Mouse (Mus musculus) adrenal gland, adult 2 months (tissue): Measurements from ENCODE around the gene Reg3d. TPM values are rescaled to one million over a fixed set of nuclear protein-coding genes. Genes with fewer than 3 reads are reported as not detected.
"Not testable (repeated sequence)": the region's sequence is repeated elsewhere in the genome, so short reads cannot be mapped to it uniquely, and the experiment has no call there.

Source experiments
- DNase-seq: peaks from one replicate; pipeline ENCODE4 v3.0.0; 2021
- long read RNA-seq: library from polyadenylated mRNA; stranded (forward); transcript quantifications from one replicate; pipeline ENCODE4 v2.0.0, GENCODE M21; 2021
- polyA plus RNA-seq: library from polyadenylated mRNA; depleted of rRNA; stranded (reverse); fragments of >200 nt; gene quantifications from 2 replicates; pipeline ENCODE4 v1.2.3, GENCODE M21; 2012; rRNA removed
- total RNA-seq, 2 experiments: library from RNA; stranded (reverse); gene quantifications; 2 replicates each; pipeline ENCODE4 v1.2.3; 2021

The Reg3d gene
- total RNA-seq (not detected), polyA plus RNA-seq (not detected in 2 replicates)
- long read RNA-seq = 0 reads

DNA sequence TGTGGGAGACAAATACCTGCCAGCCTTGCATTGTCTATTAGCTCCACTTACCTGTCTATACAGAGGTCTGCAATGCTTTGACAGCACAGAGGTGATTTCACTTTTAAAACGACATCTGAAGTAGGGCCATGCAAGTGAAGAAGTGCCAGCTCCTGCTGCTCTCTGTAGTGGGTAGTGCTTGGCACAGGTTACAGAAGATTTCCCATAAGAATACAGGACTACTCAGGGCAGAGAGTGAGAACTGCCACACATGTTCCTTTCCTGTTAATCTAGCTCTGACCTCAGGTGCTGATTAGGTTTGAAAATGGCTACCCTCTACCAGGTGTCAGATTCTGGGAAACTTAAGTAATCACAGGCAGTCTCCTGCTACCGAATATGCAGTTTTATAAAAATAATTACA lies at the start of gene Reg3d:
Reg3d (minus strand) TSS at position 101 of the 400 bp plus-strand sequence.
- DNase-seq = no peak

DNA sequence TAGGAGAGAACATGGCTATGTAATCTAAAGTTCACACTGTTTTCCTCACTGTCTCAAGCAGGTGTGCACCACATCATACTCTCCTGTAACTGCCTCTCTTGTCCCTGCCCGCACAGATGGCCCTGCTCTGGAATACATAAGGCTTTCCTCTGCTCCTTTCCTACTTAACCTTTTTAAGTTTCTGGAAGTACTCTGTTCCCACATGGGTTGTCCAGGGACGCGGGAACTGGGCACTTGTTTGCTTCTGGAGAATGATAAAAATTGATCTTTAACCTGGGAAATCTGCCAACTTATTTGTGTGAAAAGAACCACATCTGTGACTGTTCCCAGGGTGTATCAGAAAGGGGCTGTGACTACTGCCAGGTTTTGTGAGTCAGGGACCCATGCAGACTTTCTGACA lies 46.8 kb upstream of the Reg3d start:
- no peak for DNase-seq

DNA sequence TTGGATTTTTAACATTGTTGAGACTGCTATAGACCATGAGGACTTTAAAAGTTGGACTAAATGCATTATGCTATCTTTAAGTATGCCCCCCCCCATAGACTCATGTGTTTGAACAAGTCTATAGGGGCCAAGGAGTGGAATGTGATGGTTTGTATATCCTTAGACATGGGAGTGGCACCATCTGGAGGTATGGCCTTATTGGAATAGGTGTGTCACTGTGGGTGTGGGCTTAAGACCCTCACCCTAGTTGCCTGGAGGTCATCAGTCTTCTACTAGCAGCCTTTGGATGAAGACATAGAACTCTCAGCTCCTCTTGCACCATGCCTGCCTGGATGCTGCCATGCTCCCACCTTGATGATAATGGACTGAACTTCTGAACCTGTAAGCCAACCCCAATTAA lies 43.7 kb upstream of the Reg3d start, which contains the start of gene Reg1:
Reg1 (plus strand) TSS at position 301 of the 400 bp plus-strand sequence.
- DNase-seq = not testable (repeated sequence)

DNA sequence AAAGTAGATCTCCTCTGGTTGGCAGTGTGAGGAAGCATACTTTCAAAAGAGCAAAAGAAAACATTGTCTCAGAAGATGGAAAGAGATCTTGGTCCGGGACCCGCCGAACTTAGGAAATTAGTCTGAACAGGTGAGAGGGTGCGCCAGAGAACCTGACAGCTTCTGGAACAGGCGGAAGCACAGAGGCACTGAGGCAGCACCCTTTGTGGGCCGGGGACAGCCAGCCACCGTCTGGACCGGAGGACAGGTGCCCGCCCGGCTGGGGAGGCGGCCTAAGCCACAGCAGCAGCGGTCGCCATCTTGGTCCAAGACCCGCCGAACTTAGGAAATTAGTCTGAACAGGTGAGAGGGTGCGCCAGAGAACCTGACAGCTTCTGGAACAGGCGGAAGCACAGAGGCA lies 16.7 kb upstream of the Reg3d start, which contains the start of gene Reg2:
Reg2 (plus strand) TSS at position 301 of the 400 bp plus-strand sequence.
- not testable (repeated sequence) for DNase-seq

DNA sequence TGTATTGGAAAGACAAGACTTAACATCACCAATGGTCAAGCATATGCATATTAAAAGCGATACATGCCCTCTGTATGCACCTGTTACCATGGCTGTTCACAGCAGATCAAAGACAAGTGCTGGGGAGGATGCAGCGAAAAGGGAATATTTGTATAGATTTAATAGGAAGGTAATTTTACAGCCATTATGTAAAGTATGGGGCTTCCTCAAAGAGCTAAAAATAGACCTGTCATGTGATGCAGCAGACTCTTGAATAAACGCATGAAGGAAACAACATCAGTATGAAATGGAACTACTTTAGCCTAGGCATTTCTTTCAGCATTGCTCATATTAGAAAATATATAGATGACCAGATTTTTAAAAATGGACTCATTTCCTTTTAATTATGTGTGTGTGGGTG lies 6.9 kb upstream of the Reg3d start:
- DNase-seq = no peak

DNA sequence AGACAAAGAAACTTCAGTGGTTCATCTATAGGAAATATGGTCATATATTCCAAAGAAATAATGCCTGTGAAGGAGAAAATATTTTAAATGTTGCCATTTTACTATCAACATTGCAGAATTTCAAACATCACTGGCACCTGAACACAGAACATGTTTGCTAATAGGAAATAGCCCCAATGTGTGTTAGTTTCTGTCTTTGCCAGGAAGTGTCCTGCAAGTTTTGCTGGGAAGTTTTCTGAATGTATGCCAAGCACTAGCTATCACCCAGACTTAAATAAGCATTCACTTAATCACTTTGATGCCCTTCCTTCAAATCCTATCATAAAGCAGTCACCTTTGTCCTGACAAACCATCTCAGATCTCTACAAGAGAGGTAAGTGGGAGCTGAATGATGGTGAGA lies 1.7 kb upstream of the Reg3d start, which contains the start of gene Reg3a:
Reg3a (plus strand) TSS at position 301 of the 400 bp plus-strand sequence.
- no peak for DNase-seq

DNA sequence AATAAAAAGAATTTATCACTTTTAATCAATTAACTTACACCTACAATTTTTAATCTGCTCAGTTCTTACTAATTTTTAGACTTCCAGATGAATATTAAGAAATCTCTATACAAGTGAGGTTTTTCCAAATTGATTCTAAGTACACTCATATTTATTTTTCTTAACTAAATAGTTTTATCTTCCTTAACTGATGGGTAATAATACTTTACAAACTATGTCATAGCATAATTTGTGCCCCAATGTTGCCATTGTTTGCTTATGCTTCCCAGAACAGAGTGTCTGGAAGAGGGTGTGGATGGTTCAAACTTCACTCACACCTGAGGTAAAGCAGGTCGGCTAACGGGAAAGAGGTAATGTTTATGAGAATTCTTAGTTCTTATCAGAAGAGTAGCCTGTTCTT lies 8.3 kb downstream of the Reg3d start, which contains the start of gene Reg3b:
Reg3b (plus strand) TSS at position 301 of the 400 bp plus-strand sequence.
- no peak for DNase-seq

DNA sequence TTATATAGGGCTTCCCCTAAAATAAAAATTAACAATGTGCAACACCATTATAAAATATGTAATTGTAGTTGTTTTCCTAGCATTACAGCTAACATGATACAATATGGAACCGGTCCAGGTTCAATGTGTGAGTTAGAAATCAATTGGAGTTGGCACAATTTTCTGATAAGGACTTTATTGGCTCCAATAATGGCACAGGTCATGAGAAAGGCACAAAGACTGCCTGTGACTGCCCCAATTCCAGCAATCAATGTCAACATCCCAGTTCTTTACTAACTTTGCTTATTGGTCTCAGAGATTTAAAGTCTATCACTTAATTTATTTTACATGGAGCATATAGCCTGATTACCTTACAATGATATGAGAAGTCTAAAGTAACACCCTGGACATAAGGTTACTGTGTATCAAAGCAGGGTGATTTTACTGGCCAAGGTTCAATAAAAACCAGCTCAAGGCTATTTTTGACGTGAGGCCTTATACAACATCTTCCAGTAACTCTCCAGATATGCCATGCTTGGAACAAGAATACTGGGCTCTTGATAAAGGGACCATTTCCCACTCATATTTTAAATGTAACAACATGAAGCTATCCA lies 16.6 kb downstream of the Reg3d start:
- no peak for DNase-seq

DNA sequence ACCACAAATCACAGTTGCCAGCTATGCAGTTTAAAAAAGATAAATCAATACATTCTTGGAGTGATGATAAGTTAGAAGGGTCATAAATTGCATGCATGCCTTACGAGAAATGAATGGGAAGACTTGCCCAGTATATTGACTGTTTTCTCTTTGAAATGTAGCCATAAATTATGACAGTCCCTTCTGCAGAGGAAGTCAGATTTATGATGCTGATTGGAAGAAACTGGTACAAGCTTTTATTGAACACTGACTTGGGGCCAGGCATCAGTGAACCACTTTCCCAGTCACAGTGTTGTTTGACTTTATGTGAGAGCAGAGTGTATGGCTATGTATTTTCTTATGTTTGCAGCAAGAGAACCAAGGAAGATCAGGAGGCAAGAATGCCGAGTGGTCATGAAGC lies 37.0 kb downstream of the Reg3d start:
- DNase-seq = no peak

DNA sequence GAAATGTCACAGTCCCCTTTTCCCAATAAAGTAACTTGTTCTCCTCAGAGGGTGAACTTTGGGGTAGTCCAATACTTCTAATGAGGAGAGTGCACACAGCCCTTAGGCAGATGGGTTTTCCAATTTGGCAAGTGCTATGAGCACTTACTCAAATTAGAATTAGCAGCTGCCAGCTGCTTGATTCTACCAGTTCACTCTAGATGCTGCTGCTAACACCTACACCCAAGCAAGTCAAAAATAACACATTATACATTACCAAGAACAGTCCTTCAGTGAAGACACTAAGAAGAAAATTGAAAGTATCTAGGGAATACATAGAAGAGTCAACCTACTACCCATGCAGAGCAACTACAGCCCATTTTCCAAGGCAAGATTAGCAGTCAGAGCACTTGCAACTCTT lies 38.4 kb downstream of the Reg3d start:
- DNase-seq = no peak

DNA sequence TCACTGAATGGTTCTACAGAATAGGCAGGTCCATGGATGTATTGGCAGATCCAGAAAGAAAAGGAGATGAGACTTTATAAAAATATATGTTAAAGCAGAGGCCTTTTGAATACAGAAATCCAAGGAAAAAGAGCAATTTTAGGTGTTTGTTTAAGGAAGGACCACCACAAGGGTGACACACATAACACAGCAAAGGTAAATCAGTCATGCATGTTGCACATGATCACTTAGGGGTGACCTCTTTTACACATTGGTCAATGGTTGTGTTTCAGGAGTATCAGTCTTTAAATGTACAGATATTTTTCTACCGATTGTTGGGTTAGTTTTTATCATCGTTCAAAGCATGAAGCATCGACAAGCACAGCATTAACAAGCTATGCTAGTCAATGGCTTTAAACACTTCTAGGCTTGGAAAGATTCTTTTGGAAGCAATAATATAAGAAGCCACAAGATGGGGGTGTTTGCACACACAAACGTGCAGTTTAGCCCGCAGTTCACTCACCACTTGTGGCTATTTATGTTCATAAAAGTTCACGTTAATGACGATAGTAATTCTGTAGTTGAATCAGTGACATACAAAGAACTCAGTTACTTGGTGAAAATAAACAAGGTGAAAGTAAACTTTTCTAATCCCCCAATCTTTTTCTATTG lies 46.6 kb downstream of the Reg3d start:
- no peak for DNase-seq

DNA sequence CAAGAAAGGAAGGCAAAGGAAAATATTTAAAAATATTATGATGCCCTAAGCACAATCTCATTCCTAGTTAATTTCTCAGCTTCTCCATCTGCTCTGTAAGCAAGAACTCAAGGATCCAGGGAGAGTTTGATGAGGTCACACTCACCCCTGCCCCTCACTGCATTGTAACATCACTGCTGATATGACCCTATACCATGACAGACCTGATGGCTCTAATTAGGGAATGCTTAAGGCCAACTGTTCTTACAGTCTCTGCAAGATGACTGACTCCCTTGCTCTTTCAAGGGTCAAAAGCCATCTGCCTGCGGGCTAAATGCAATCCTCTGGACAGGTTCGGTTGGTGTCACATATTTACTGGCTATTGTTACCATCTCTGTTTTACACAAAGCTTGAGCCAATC lies 49.5 kb downstream of the Reg3d start:
- DNase-seq = no peak

DNA sequence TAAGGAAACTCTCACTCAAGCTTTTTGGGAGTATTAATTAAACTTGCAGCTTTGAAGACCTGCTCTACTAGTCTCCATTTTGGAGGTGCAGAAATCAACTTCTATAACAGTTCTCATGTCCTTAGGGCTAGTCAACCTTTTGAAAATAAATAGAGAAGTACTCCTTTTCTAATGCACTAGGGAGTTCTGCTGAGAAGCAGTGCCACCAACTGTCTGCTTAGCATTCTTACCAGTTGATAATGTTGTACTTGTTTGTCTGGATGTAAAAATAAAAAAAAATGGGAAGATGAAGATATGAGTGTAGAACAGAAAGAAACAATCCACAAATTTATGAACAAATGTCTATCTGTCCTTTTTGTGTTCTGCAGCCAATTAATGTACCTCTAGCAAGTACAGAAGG lies 50.9 kb downstream of the Reg3d start:
- no peak for DNase-seq

Other genes starting within 250 kb of the Reg3d start
- gene Reg3b, start 8.2 kb downstream of the Reg3d start, total RNA-seq = not detected
- gene Reg3b, start 8.2 kb downstream of the Reg3d start, polyA plus RNA-seq = not detected in 2 replicates
- not detected for gene Reg3a, start 1.8 kb upstream of the Reg3d start, total RNA-seq
- not detected in 2 replicates for gene Reg3a, start 1.8 kb upstream of the Reg3d start, polyA plus RNA-seq
- not detected for gene Reg2, start 16.8 kb upstream of the Reg3d start, total RNA-seq
- not detected in 2 replicates for gene Reg2, start 16.8 kb upstream of the Reg3d start, polyA plus RNA-seq
- gene Reg1, start 43.8 kb upstream of the Reg3d start, total RNA-seq = not detected
- 0.24 TPM in 1 of 2 replicates, not detected in the other for gene Reg1, start 43.8 kb upstream of the Reg3d start, polyA plus RNA-seq
- not detected for gene Reg3g, start 90.0 kb upstream of the Reg3d start, total RNA-seq
- not detected in 2 replicates for gene Reg3g, start 90.0 kb upstream of the Reg3d start, polyA plus RNA-seq